Mouse (Mus musculus) liver, adult (tissue): ENCODE data around the gene Mmp24.

Experiments
- GATA4 ChIP-seq: IDR thresholded peaks from 2 replicates; pipeline ENCODE4 v1.6.1; 2014; ENCODE audit warnings: mild to moderate bottlenecking, low read length; ENCODE audit not compliant: insufficient replicate concordance

The Mmp24 gene

DNA sequence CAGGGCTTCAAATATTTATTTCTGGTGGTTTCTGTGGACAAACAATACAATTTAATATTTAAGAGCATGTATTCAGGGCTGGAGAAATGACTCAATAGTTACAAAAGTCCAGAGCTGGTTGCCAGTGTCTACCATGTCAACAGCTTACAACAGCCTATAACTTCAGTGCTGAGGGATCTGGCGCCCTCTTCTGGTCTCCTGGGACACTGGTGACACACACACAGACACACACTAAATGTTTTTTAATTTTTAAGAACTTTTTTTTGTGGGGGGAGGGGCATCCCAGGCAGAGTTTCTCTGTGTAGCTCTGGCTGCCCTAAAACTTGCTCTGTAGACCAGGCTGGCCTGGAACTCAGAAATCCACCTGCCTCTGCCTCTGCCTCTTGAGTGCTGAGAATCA, 19.4 kb upstream of the Mmp24 start:
- TF ChIP-seq GATA4: no peak

- no peak for TF ChIP-seq GATA4
These were observed 18.1 kb upstream of the Mmp24 start for GRCm38 (mm10) chr2:155756855-155757566.

DNA sequence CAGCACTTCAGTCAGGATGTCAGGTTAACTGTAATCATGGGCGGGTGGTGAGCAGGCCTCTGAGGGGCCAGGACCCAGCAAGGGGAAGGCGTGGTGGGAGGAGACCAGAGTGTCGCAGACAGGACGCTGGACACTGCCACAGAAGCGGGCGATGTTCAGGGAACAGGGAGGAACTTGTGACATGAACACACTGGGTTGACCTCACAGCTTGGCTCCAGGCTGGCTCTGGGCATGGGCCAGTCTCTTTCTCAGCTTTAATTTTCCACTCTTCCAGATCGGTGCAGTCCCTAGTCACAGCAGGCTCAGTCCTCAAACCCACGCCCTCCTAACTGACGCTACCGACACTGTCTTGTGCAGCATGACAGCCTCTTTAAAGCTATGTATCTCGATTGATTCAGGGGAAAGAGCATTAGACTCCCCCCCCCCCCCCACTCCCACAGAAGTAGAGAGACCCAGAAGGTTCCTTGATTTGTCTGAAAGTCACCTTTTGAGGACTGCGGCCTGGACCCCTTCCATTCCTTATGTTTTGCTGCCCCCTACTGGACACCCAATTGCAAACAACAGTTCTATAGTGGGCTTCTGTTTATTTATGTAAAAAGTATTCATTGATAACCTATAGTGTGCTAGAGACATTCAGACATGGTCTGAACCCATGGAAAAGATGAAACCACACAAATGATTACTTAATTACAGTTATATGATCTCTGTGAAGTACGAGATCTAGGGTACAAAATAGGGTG, 10.3 kb upstream of the Mmp24 start:
- TF ChIP-seq GATA4: no peak

DNA sequence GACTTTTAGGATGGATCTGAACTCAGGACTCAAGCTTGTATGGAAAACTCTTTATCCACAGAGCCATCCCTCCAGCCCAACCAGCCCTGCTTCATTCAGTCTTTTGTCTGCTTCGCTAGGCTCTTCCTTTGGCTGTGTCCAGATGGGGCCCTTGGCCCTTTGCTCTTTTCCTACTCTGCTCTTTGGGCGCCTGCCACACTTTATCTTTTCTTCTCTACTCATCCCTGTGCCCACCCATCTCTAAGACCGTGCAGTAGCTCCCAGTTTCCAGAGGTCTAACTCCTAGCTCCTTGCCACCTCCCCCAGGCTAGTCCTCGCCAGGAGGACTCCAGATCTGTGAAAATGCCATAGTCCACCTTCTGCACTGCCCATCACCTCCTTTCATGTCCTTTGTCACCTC, 1.5 kb upstream of the Mmp24 start:
- no peak for TF ChIP-seq GATA4

DNA sequence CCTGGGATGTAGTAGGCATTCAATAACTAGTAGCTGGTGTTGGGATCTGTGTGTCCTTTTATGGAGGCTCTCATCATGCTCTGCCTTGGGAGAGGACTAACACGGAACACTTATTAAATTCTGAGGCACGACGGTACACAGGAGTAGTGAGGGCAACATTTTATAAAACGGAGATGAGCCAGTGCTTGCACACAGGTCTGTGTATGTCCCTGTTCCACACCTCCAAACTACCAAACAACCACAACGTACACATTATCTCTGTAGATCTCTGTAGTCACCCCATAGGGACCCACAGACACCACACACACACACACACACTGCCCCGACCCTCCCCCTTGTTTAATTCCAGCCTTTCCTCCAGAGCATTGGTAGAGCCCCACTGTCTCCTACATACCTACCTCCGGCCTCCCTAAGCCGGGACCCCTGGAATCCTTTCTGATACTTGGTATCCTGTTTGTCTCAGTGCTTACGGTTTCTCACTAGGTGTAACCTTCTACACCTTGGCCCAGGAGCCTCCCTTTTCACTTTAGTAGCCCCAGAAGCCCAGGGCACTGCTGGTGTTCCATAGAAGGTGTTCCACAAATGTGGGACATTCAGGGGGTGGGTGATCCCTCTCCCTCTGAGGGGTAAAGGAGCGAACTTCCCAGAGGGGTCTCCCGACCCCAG, 748 bp upstream of the Mmp24 start:
- no peak for TF ChIP-seq GATA4

GRCm38 (mm10) chr2:155775685-155776263, 632 bp downstream of the Mmp24 start:
- no peak for TF ChIP-seq GATA4

DNA sequence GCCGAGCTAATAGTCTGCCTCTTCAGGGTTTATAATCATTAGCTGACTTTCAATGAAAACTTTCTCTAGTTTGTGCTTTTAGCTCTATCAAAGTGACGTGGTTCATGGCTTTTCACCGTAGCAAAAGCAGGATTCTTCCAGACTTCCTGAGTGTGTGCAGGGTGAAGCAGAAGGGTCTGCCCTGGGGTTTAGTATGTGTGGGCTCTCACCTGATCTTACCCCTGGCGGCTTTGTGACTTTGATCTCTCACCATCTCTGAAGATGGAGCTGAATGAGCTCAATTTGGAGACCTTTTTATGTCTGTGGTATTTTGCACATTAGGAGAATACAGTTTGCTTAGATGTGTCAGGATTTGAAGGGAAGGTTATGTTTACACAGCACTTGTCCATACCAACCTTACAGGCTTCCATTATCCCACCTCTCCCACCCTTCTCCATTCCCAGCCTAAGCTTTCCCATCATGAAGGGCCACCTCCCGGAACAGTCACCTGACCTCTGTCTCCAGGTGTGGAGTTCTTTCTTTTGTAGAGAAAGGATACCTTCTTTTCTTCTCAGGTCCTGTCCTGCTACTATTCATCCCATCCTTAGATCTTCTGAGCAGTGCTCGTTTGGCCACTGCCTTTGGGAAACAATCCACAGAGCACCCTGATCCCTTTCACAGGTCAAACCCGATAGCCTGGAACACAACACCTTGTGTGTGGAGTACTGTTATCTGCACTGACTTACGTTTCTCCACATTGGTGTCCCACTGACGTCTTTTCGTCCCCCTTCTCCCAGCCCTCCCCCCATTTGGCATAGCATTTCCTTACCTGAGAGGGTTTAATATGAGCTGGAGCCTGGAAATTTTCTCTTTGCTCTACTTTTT, 1.9 kb downstream of the Mmp24 start:
- TF ChIP-seq GATA4: no peak

DNA sequence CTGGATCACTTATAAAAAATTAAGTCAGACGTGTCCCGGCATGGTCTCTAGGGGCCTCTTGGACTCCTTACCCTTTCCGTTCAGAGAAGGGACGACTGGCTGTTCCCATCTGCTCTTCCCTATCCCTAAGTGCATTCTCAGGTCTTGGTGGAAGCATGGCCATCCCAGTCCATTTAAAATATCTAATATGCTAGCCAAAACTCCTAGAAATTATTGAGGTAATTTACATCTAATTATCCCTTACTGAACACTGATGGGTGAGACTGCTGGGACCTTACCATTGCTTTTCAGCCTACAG, 2.5 kb downstream of the Mmp24 start:
- no peak for TF ChIP-seq GATA4

DNA sequence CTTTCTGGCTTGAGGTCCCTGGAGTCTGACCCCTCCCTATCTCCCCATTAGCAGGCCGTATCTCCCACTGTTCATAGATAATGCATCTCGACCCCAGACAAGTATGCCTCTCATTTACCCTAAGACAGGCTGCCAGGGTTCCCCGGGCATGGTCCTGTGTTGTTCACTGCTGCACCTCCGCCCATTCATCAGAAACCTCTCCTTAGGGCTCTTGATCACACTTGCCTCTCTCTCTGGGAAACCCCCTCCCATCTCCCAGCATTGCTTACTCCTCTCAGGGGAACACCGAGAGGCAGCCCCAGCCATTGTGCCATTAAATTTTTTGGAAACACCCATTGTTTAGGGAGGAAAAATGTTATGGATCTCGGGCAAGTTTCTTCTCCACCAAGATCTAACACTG, 2.9 kb downstream of the Mmp24 start:
- no peak for TF ChIP-seq GATA4

GRCm38 (mm10) chr2:155779066-155779465, 3.9 kb downstream of the Mmp24 start:
- TF ChIP-seq GATA4: no peak

DNA sequence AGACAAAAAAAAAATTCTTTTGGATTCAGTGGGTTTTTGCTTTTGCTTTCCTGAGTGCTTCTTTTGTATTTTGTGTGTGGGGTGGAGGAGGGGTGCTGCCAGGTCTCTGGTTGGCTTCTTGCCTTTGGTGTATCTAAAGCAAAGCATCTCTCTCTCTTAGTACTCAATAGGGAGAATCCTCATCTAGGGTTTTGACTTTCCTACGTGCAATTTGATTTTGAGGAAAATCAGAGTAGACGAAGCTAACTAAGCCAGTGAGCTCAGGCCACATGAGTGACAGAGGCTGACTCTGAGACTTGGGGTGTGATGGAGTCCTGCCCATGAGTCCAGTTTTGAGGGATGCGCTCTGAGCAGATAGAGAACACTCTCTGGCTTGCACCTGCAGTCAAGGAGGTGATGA, 4.4 kb downstream of the Mmp24 start:
- no peak for TF ChIP-seq GATA4

DNA sequence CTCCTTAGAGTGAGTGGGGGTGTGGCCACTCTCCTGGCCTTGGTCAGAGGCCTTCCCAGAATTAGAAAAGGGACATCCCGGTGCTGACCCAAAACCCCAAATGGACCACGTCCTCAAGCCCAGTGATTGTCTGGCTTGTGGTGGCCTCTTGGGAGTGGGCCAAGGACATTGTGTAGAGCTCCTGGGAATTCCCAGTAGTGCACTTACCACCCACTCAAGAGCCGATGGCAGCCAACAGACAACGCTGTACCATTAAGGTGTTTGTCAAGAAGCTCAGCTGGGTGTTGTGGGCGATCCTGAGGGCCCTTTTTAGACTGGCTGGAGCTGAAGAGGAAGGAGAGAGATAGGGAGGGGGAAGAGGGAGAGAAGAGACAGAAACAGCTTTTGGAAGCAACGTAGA, 9.4 kb downstream of the Mmp24 start:
- no peak for TF ChIP-seq GATA4

- TF ChIP-seq GATA4: no peak
These were observed 11.8 kb downstream of the Mmp24 start for GRCm38 (mm10) chr2:155786905-155787304.

GRCm38 (mm10) chr2:155787949-155788931, 13.1 kb downstream of the Mmp24 start:
- no peak for TF ChIP-seq GATA4
